Mouse (Mus musculus): ENCODE measurements at regions not wholly inside any gene's neighbourhood (a gene's known extent, or its start where the extent isn't known, plus 50 kb on each side); places are given as distances from the start of the nearest gene placed in this dataset.

GRCm38 (mm10) chr19:44686061-44686460 lies 69.8 kb upstream of the Pax2 start:
- no peak for DNase-seq (ENCODE audit: low spot score in 2 of 2)

GRCm38 (mm10) chr19:44692396-44692795 lies 63.4 kb upstream of the Pax2 start:
- no peak for DNase-seq (ENCODE audit: low spot score in 2 of 2)

- DNase-seq (ENCODE audit: low spot score in 2 of 2) = no peak
These were observed 63.0 kb upstream of the Pax2 start for GRCm38 (mm10) chr19:44692816-44693215.

DNA sequence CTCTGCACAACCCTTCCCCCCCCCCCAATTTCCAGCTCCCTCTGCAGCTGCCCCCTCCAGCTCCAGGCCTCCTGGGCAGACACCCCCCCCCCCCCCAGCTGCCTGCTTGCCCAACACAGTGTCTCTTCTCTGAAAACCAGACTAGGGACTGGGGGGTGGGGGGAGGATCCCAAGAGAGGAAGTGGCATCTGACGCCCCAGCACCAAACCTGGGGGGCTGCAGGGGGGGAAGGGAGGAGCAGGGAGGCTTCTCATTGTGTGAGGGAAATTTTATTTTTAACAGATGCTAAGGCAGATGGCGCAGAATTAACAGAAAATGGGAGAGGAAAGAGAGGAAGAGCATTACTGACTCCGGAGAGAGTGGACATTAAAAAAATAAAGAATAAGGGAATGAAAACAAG lies 60.5 kb upstream of the Pax2 start:
- no peak for DNase-seq (ENCODE audit: low spot score in 2 of 2)

DNA sequence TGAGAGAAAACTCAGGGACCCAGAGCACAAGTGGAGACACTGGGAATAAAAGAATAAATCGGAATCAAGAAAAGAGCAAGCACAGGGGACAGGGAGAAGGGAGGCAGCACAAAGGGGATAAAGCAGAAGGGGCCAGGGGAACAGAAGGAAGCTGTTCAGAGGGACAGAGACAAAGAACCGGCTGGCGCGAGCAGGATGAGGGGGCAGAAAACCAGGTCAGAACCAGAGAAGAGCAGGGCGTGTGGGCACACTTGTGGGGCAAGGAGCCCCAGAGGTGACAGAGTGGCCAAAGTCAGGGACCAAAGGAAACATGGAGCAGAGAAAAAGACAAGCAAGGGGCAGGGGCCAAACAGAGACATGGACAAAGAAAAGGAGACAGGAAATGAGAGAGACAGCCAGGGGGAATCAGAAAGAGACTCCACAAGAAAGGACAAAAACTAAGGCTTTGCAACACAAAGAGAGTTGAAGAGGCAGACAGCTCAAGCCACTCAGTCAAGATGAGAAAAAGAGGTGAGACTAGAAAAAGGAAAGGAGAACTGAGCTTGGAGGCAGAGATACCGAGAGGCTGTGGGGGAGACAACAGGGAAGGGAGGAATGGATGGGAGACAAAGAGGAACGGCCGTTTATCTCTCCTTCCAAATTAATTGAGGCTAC lies 59.7 kb upstream of the Pax2 start:
- DNase-seq (ENCODE audit: low spot score in 2 of 2) = no peak

DNA sequence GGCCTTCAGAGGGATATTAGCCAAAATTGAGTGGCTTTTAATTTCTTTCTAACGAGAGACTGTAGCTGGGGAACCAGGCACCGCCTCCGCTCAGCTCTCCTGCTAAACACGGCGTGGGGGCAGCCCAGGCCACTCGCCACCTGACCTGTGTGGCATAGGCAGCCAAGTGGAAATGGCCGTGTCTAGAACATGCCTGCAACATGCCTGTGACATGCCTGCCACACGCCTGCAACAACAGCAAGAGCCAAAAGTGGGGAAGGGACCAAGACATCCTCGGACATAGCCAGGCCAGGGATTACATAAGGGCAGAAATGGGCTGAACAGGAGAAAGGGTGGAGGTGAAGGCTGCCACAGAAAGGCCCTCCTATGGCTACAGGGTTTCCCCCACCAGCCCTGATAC lies 59.1 kb upstream of the Pax2 start:
- DNase-seq (ENCODE audit: low spot score in 2 of 2) = no peak

DNA sequence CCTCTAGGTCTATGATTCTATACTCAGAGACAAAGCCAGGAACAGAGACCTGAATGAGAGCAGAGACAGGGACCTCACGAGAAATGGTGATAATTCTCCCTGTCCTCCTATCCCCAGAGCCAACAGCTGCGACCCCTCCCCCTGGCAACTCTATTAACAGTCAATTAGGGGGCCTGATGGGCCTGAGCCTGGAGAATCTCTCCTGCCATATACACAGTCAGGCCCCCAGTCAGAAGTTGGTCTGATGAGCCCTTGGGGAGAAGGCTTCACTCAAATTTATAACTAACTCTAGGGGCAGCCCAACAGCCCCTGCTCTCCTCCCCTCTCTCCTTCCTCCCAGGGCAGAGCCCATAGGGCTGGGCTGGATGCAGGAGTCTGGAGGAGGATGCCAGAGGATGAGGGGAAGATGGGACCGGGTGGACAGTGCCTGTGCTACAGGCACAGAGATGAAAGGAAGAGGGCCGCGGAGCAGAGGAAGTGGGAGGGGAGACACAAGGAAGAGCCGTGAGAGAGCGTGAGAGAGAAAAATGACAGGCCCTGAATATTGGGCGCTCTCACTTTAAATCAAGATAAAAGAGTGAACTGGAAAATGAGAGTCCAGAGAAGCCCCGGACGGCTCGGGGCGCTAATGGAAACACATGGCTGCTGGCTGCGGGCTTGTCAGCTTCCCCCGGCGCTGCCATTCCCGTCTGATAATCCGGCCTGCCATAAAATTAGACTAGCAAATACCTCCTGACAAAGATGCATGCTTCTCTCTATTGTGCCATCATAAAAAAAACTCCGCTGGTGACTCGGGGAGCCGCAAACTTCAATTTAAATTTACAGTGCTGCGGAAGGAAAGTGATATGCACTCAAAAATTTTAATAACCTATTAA lies 57.2 kb upstream of the Pax2 start:
- DNase-seq (ENCODE audit: low spot score in 2 of 2) = no peak

Data from layer of hippocampus, postnatal 14 days (tissue).